Mouse (Mus musculus) heart, adult 18-20 months (tissue): ENCODE results near the gene Spats2. TPM values are rescaled to one million over a fixed set of nuclear protein-coding genes. Genes with fewer than 3 reads are reported as not detected.
A peak's percentile ranks its signal among the peaks of the same experiment; 100 is the strongest.

Source experiments
- DNase-seq, 2 experiments: peaks; one replicate each; pipeline ENCODE4 v3.0.0; 2021 to 2022; ENCODE audit warnings: mixed read lengths in 1 of 2
- microRNA-seq, 2 experiments: library from miRNA; unstranded; fragments of <30 nt; microRNA quantifications; one replicate each; pipeline ENCODE4 v1.2.0; 2022
- total RNA-seq, 2 experiments: library from RNA; stranded (reverse); gene quantifications; 2 replicates each; pipeline ENCODE4 v1.2.3; 2021

Gene Spats2
- total RNA-seq, 2 experiments from 2014 or later: 7.1 to 7.7 TPM

GRCm38 (mm10) chr15:99259730-99260252 is 134.1 kb downstream of the Spats2 start:
- peak; percentile 66 to 77 for DNase-seq

GRCm38 (mm10) chr15:99262702-99263101 is 137.0 kb downstream of the Spats2 start:
- DNase-seq: no peak

Small RNA genes within 50 kb of the gene (microRNA-seq; reads per million reads assigned to microRNA genes)
- 0 to 1.1 reads per million in 2 experiments for gene Mir6960

Other genes starting within 250 kb of the Spats2 start
- 1 to 10 TPM; 1.5 to 2.2 TPM for gene Rhebl1, start 231.4 kb upstream of the Spats2 start, total RNA-seq
- gene Dhh, start 227.4 kb upstream of the Spats2 start, total RNA-seq: 1 to 10 TPM in 1 of 2 experiments, under 1 TPM in 1; 0.87 to 1.8 TPM
- 1 to 10 TPM; 7.4 to 9.8 TPM for gene Lmbr1l, start 207.7 kb upstream of the Spats2 start, total RNA-seq
- 100 to 1,000 TPM; 138 to 153 TPM for gene Tuba1b, start 191.4 kb upstream of the Spats2 start, total RNA-seq
- gene Gm49450, start 172.4 kb upstream of the Spats2 start, total RNA-seq: not detected
- gene Tuba1a, start 172.2 kb upstream of the Spats2 start, total RNA-seq: 10 to 100 TPM; 63.6 to 78.8 TPM
- 10 to 100 TPM; 31.8 to 41.4 TPM for gene Tuba1c, start 96.0 kb upstream of the Spats2 start, total RNA-seq
- under 1 TPM in 1 of 2 experiments, not detected in 1; 0.15 TPM for gene Prph, start 70.7 kb upstream of the Spats2 start, total RNA-seq
- under 1 TPM in 1 of 2 experiments, not detected in 1; 0.28 TPM for gene Troap, start 51.3 kb upstream of the Spats2 start, total RNA-seq
- gene C1ql4, start 38.1 kb upstream of the Spats2 start, total RNA-seq: not detected
- gene Dnajc22, start 32.7 kb upstream of the Spats2 start, total RNA-seq: 1 to 10 TPM in 1 of 2 experiments, under 1 TPM in 1; 0.37 to 1.2 TPM
- gene Kcnh3, start 98.9 kb downstream of the Spats2 start, total RNA-seq: under 1 TPM in 1 of 2 experiments, not detected in 1; 0.15 TPM
- gene Mcrs1, start 126.0 kb downstream of the Spats2 start, total RNA-seq: 10 to 100 TPM; 37.3 to 40.1 TPM
- gene Prpf40b, start 169.2 kb downstream of the Spats2 start, total RNA-seq: 10 to 100 TPM; 18.2 to 19.4 TPM
- gene Fam186b, start 170.0 kb downstream of the Spats2 start, total RNA-seq: not detected
- 10 to 100 TPM; 13.4 to 14.8 TPM for gene Fmnl3, start 244.6 kb downstream of the Spats2 start, total RNA-seq